Mouse (Mus musculus): ENCODE data around the gene Opn1sw.

DNA sequence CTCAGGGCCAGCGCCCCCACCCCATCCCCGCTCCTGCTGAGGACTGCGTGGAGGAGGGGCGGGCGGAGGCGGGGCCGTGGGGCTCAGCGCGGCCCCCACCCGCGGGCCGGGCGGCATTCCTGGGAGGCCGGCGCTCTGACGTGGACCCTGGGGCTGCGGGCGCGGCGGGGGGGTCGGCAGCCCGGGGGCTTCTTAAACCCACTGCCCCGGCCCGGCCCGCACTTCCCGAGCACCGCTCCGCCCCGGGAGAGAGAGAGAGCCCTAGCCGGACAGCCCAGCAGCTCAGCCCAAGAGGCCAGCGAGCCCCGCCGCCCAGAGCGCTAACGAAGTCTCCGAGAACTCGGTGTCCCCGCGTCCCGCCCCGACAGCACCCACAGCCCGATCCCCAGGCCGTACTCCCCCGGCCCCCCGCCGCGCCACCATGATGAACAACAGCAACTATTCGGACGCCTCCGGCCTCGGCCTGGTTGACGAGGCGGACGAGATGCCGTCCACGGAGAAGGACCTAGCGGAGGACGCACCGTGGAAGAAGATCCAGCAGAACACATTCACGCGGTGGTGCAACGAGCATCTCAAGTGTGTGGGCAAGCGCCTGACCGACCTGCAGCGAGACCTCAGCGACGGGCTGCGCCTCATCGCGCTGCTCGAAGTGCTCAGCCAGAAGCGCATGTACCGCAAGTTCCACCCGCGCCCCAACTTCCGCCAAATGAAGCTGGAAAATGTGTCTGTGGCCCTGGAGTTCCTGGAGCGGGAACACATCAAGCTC, 45.0 kb upstream of the Opn1sw start, which contains the start of gene Flnc:
- TF ChIP-seq POLR2A (IDR thresholded peaks at IDR 0.05; ENCODE audit: insufficient read depth, low read length) = no peak
- no peak for TF ChIP-seq CTCF (IDR thresholded peaks at IDR 0.05; ENCODE audit: low read depth, low read length)
- TF ChIP-seq EP300 (IDR thresholded peaks at IDR 0.05; ENCODE audit: insufficient read depth, low read depth, low read length) = no peak
